Mouse (Mus musculus): ENCODE measurements at regions not wholly inside any gene's neighbourhood (a gene's known extent, or its start where the extent isn't known, plus 50 kb on each side); places are given as distances from the start of the nearest gene placed in this dataset.

- no peak overlapping the region for H3K27ac ChIP-seq (ENCODE audit: low read depth, low read length)
- no peak overlapping the region for H3K4me2 ChIP-seq (ENCODE audit: low read depth)
- H3K9ac ChIP-seq = no peak overlapping the region
- no peaks in the 10 kb centered on the region for H3K4me1 ChIP-seq (ENCODE audit: insufficient read depth)
- H3K27me3 ChIP-seq (ENCODE audit: insufficient read depth, low read length) = no peaks in the 10 kb centered on the region
- no peaks in the 10 kb centered on the region for H3K9me3 ChIP-seq (ENCODE audit: low read length)
- 80% methylated on average over 2 of the region's 2 CpGs for WGBS
- ATAC-seq (no peak), DNase-seq (no peak)
- H3K4me3 ChIP-seq (ENCODE audit: low read depth, low read length) = no peak overlapping the region
- no peak for TF ChIP-seq CTCF (IDR thresholded peaks at IDR 0.05; ENCODE audit: low read depth)
- no peaks in the 10 kb centered on the region for H3K36me3 ChIP-seq (ENCODE audit: insufficient read depth)
Observed at GRCm38 (mm10) chr1:65635315-65635714, 291.0 kb upstream of the Crygf start.

DNA sequence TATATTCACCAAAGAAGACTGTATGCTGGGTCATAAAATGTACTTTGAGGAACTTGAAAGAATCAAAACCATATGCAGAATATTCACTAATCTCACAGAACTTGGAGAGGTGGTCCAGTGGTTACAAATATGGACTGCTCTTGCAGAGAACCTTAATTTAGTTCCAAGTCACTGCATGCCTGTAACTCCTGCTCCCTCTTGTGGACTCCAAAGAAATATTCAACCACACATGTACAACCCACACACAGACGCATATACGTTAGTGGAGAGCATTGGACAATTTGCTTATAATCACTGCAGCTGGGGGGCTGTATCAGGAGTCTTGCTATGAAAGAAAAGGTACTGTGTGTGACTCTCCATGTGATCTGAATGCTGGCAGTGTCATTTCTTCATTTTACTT lies 271.9 kb upstream of the Crygf start:
- no peak for ATAC-seq
- Histone ChIP-seq H3K4me1 (ENCODE audit: insufficient read depth) (no peaks in the 10 kb centered on the region), H3K27me3 (ENCODE audit: insufficient read depth, low read length) (no peaks in the 10 kb centered on the region), H3K9ac (no peak overlapping the region), H3K4me2 (ENCODE audit: low read depth) (no peak overlapping the region), H3K9me3 (ENCODE audit: low read length) (no peaks in the 10 kb centered on the region), H3K36me3 (ENCODE audit: insufficient read depth) (no peaks in the 10 kb centered on the region), H3K27ac (ENCODE audit: low read depth, low read length) (no peak overlapping the region), H3K4me3 (ENCODE audit: low read depth, low read length) (no peak overlapping the region)
- WGBS = 68% methylated on average over 2 of the region's 2 CpGs
- TF ChIP-seq CTCF (IDR thresholded peaks at IDR 0.05; ENCODE audit: low read depth) = peak; percentile 46
- DNase-seq = no peak

DNA sequence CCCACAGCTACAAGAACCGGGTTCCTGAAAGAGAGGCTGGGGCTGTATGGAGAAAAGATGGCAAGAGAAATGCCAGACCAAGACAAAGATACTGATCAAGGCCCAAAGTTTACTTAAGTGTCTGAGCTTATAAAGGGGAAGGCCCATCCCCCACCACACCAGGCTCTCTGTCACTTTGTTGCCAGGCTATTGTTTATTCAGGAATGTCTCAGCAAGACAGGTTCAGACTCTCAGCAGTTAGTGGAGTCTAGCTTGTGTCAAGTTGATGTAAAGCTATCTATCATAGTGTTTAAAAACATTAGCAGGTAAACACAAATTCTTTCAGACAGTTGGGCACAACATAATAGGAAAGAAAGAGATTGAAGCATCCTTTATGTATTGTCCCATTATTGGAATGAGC lies 244.4 kb upstream of the Crygf start:
- no peaks in the 10 kb centered on the region for H3K36me3 ChIP-seq (ENCODE audit: insufficient read depth)
- 50% methylated on average over 1 of the region's 1 CpGs for WGBS
- no peak for DNase-seq

GRCm38 (mm10) chr1:65687322-65687721 lies 239.0 kb upstream of the Crygf start:
- Histone ChIP-seq H3K9ac (no peak overlapping the region), H3K36me3 (ENCODE audit: insufficient read depth) (no peaks in the 10 kb centered on the region), H3K27me3 (ENCODE audit: insufficient read depth, low read length) (no peaks in the 10 kb centered on the region), H3K27ac (ENCODE audit: low read depth, low read length) (no peak overlapping the region), H3K9me3 (ENCODE audit: low read length) (no peaks in the 10 kb centered on the region), H3K4me2 (ENCODE audit: low read depth) (no peak overlapping the region), H3K4me3 (ENCODE audit: low read depth, low read length) (no peak overlapping the region), H3K4me1 (ENCODE audit: insufficient read depth) (no peaks in the 10 kb centered on the region)
- ATAC-seq (no peak; the same call in 1 of the 2 replicates), DNase-seq (no peak)
- no peak for TF ChIP-seq CTCF (IDR thresholded peaks at IDR 0.05; ENCODE audit: low read depth)
- 60% methylated on average over 1 of the region's 1 CpGs for WGBS

More for the DNA sequence above, 244.4 kb upstream of the Crygf start:
- Histone ChIP-seq H3K9ac (no peak overlapping the region), H3K4me3 (ENCODE audit: low read depth, low read length) (no peak overlapping the region), H3K9me3 (ENCODE audit: low read length) (no peaks in the 10 kb centered on the region), H3K4me1 (ENCODE audit: insufficient read depth) (no peaks in the 10 kb centered on the region), H3K27me3 (ENCODE audit: insufficient read depth, low read length) (no peaks in the 10 kb centered on the region), H3K27ac (ENCODE audit: low read depth, low read length) (no peak overlapping the region), H3K4me2 (ENCODE audit: low read depth) (no peak overlapping the region)
- ATAC-seq = no peak
- TF ChIP-seq CTCF (IDR thresholded peaks at IDR 0.05; ENCODE audit: low read depth) = no peak

DNA sequence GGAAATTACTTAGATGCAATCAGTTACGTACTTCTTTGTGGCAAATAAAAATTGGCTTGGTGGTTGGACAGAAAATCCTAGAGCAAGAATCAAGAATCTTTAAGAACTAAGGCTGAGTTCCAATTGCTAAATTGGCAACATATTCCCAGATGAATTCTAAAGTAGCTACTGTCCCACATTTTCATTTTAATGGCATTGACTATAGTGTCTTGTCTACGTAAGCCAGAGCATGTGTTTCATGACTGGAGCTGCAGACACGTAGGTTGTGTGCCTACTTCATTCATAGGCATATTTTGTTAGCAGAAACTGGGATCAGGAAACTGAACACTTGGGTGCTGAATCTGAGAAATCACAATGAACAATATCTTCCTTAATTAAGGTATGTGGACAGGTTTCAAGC lies 196.1 kb upstream of the Crygf start:
- H3K9me3 ChIP-seq (ENCODE audit: low read length) = no peaks in the 10 kb centered on the region
- whole genome bisulfite sequencing = 58% methylated on average over 3 of the region's 3 CpGs
- TF ChIP-seq CTCF (IDR thresholded peaks at IDR 0.05; ENCODE audit: low read depth) = no peak
- DNase-seq (peak; percentile 7), ATAC-seq (peak; percentile 51; the same call in 1 of the 2 replicates)
- H3K9ac ChIP-seq = no peak overlapping the region
- H3K36me3 ChIP-seq (ENCODE audit: insufficient read depth) = no peaks in the 10 kb centered on the region
- H3K4me2 ChIP-seq (ENCODE audit: low read depth) = no peak overlapping the region
- no peak overlapping the region for H3K27ac ChIP-seq (ENCODE audit: low read depth, low read length)
- H3K4me1 ChIP-seq (ENCODE audit: insufficient read depth) = no peaks in the 10 kb centered on the region
- H3K4me3 ChIP-seq (ENCODE audit: low read depth, low read length) = no peak overlapping the region
- no peaks in the 10 kb centered on the region for H3K27me3 ChIP-seq (ENCODE audit: insufficient read depth, low read length)

DNA sequence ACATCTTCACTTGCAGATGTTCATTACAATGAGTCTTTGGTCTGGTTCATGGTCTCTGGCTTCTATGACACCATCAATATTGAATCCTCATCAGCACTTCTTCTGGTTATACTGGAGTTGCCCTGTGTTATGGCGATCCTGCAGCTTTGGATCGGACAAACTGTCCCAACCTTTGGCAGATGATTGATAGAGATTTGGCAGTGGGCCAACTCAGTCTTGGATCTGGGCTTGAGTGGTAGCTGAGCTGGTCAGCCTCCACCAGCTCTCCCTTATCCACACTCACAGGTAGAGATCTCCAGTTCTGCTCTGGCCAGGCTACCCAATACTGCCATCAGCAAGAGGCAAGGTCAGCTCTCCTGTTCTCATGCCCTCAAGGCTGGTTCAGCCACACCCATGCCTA lies 168.4 kb upstream of the Crygf start:
- no peaks in the 10 kb centered on the region for H3K9me3 ChIP-seq (ENCODE audit: low read length)
- TF ChIP-seq CTCF (IDR thresholded peaks at IDR 0.05; ENCODE audit: low read depth) = no peak
- no peak overlapping the region for H3K27ac ChIP-seq (ENCODE audit: low read depth, low read length)
- no peak overlapping the region for H3K4me3 ChIP-seq (ENCODE audit: low read depth, low read length)
- no peaks in the 10 kb centered on the region for H3K36me3 ChIP-seq (ENCODE audit: insufficient read depth)
- DNase-seq = no peak
- H3K9ac ChIP-seq = no peak overlapping the region
- ATAC-seq = no peak
- H3K4me2 ChIP-seq (ENCODE audit: low read depth) = no peak overlapping the region
- H3K27me3 ChIP-seq (ENCODE audit: insufficient read depth, low read length) = no peaks in the 10 kb centered on the region
- 75% methylated on average over 2 of the region's 2 CpGs for WGBS
- no peaks in the 10 kb centered on the region for H3K4me1 ChIP-seq (ENCODE audit: insufficient read depth)

DNA sequence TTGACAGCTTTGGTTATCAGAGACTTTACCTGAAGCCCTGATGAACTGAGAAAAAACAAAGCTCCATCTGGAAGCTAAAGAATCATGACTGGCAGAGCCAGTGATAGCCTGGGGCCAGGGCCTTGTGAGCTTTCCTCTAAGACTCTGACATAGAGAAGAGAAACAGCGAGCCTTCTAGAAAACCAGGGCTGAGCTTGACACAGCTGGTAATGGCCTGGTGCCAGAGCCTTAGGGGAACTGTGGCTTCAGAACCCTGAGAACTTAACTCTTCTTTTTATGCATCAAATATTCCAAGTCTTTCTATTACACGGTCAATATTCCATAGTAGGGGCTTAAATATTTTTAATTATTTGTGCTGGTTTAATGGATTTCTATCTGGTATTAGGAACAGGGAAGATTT lies 165.2 kb upstream of the Crygf start:
- Histone ChIP-seq H3K27ac (ENCODE audit: low read depth, low read length) (no peak overlapping the region), H3K4me2 (ENCODE audit: low read depth) (no peak overlapping the region), H3K9ac (no peak overlapping the region), H3K27me3 (ENCODE audit: insufficient read depth, low read length) (no peaks in the 10 kb centered on the region), H3K9me3 (ENCODE audit: low read length) (no peaks in the 10 kb centered on the region), H3K36me3 (ENCODE audit: insufficient read depth) (no peaks in the 10 kb centered on the region), H3K4me1 (ENCODE audit: insufficient read depth) (no peaks in the 10 kb centered on the region), H3K4me3 (ENCODE audit: low read depth, low read length) (no peak overlapping the region)
- ATAC-seq = no peak
- no peak for DNase-seq
- WGBS = 50% methylated on average over 2 of the region's 2 CpGs
- no peak for TF ChIP-seq CTCF (IDR thresholded peaks at IDR 0.05; ENCODE audit: low read depth)

DNA sequence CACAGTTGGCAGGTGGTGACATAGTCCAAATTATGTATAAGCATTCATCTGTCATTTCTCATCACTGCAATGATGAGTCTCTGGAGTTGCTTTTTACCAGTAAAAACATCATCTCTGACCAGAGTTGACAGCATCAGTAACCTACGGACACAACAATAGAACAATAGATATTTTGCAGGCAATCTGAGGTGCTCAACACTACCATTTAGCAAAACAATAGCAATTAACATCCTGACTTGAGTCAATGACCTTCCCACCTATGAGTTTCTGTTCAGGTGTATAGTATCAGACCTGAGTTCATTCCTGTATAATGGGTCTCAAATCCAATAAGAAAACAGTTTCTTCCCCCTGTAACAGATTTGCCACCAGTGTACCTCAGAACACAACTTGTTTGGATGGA lies 126.1 kb upstream of the Crygf start:
- DNase-seq (no peak), ATAC-seq (no peak)
- Histone ChIP-seq H3K27me3 (ENCODE audit: insufficient read depth, low read length) (no peaks in the 10 kb centered on the region), H3K27ac (ENCODE audit: low read depth, low read length) (no peak overlapping the region), H3K9ac (no peak overlapping the region), H3K4me1 (ENCODE audit: insufficient read depth) (no peaks in the 10 kb centered on the region), H3K4me2 (ENCODE audit: low read depth) (no peak overlapping the region), H3K4me3 (ENCODE audit: low read depth, low read length) (no peak overlapping the region), H3K36me3 (ENCODE audit: insufficient read depth) (no peaks in the 10 kb centered on the region), H3K9me3 (ENCODE audit: low read length) (no peaks in the 10 kb centered on the region)
- WGBS = 80% methylated on average over 1 of the region's 1 CpGs
- no peak for TF ChIP-seq CTCF (IDR thresholded peaks at IDR 0.05; ENCODE audit: low read depth)
